Mouse (Mus musculus) megakaryocyte, adult 5-6 weeks (primary cell): Measurements from ENCODE around the gene Zbtb38. TPM values are rescaled to one million over a fixed set of nuclear protein-coding genes. Genes with fewer than 3 reads are reported as not detected.

Experiments
- ATAC-seq: 2 replicates; pipeline ENCODE4 v1.8.0; 2016; ENCODE audit warnings: mild to moderate bottlenecking, inconsistent platforms; ENCODE audit not compliant: poor library complexity, severe bottlenecking
- total RNA-seq, 2 experiments: library from RNA; stranded (forward) in 1 of 2; stranded (reverse) in 1 of 2; fragments of 153-499, 151-499 nt in 1 of 2; fragments of 221-1000, 200-1000 nt in 1 of 2; gene quantifications; 2 replicates each; pipeline versions ENCODE4 v1.2.3 to v1.2.4; 2015 to 2017

The Zbtb38 gene
- total RNA-seq, 2 experiments from 2014 or later, result 18.7 to 18.9 TPM

GRCm38 (mm10) chr9:96732644-96733424 is 19.8 kb downstream of the Zbtb38 start:
- no peak for ATAC-seq

- ATAC-seq, result no peak
These were observed 20.6 kb downstream of the Zbtb38 start for GRCm38 (mm10) chr9:96731961-96732511.

GRCm38 (mm10) chr9:96731039-96731895 is 21.4 kb downstream of the Zbtb38 start:
- ATAC-seq, result no peak

- ATAC-seq, result no peak
These were observed 22.4 kb downstream of the Zbtb38 start for GRCm38 (mm10) chr9:96730311-96730625.

GRCm38 (mm10) chr9:96729537-96730310 is 22.9 kb downstream of the Zbtb38 start:
- ATAC-seq, result no peak

GRCm38 (mm10) chr9:96728338-96729162 is 24.1 kb downstream of the Zbtb38 start:
- no peak for ATAC-seq

GRCm38 (mm10) chr9:96727688-96728087 is 24.9 kb downstream of the Zbtb38 start:
- no peak for ATAC-seq

GRCm38 (mm10) chr9:96726336-96727131 is 26.1 kb downstream of the Zbtb38 start:
- no peak for ATAC-seq

GRCm38 (mm10) chr9:96725582-96726320 is 26.9 kb downstream of the Zbtb38 start:
- peak; percentile 64 for ATAC-seq

- ATAC-seq, result peak; percentile 16
These were observed 29.0 kb downstream of the Zbtb38 start for GRCm38 (mm10) chr9:96723650-96724049.

- ATAC-seq, result no peak
These were observed 31.4 kb downstream of the Zbtb38 start for GRCm38 (mm10) chr9:96721163-96721799.

- no peak for ATAC-seq
These were observed 32.0 kb downstream of the Zbtb38 start for GRCm38 (mm10) chr9:96720510-96721162.

GRCm38 (mm10) chr9:96719408-96720158 is 33.0 kb downstream of the Zbtb38 start:
- ATAC-seq, result peak; percentile 67

- ATAC-seq, result no peak
These were observed 33.7 kb downstream of the Zbtb38 start for GRCm38 (mm10) chr9:96718888-96719287.

GRCm38 (mm10) chr9:96718402-96718798 is 34.2 kb downstream of the Zbtb38 start:
- ATAC-seq, result peak; percentile 39

GRCm38 (mm10) chr9:96717698-96718401 is 34.8 kb downstream of the Zbtb38 start:
- no peak for ATAC-seq
